Mouse (Mus musculus) cerebellum, postnatal 25 days (tissue): ENCODE measurements around the gene Sox15.

Experiments used
- DNase-seq, 2 experiments: peaks; one replicate each; pipeline ENCODE4 v3.0.0; 2021; ENCODE audit warnings: mixed read lengths in 2 of 2

The Sox15 gene

DNA sequence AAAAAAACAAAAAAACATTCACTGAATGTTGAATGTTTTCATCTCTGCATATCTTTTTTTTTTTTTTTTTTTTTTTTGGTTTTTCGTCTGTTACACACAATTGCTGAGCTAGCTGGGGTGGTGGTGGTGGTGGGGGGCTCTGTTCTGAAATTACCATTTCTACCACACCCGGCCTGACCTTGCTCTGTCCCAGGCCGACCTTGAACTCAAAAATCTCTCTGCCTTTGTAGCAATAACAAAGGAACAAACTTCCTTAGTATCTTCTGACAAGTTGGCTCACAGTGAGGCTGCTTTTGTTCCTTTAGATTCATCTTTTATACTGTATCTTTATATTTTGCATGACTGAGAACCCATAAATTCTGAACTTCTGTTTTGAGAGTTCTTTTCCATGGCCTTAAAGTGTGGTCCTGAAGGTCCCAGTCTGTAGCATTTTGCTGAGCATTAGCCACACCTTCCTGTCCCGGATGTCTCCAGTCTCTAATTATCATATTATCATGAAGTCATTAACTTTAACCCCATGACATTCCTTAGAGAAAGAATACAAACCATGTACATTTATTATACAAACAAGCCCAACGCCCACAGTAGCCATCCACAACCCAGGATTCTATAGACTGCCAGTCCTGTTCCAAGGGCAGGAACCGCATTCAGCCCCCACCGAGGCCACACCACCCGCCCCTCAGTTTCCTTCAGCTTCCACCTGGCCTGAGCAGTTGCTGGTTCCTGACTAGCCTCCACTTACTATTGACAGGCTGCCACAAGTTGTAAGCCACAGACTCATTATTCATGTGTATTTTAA, 48.9 kb downstream of the Sox15 start:
- no peak for DNase-seq

DNA sequence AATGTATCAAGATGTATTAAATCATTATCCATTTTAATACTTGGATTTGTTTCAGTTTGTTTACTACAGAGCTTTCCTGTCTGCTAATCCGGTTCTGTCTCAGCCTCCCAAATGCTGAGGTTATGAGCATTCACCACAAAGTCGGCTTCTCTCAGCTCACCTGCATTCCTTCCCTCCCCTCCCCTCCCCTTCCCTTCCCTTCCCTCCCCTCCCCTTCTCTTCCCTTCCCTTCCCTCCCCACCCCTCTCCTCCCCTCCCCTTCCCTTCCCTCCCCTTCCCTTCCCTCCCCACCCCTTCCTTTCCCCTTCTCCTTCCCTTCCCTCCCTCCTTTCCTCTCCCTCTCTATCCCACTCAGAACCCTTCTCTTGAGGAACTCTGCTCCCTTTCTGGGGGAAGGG, 49.5 kb downstream of the Sox15 start:
- DNase-seq = no peak
